Mouse (Mus musculus): ENCODE data around the gene Thap7. TPM values are rescaled to one million over a fixed set of nuclear protein-coding genes. Genes with fewer than 3 reads are reported as not detected.
"Not testable (repeated sequence)": the region's sequence is repeated elsewhere in the genome, so short reads cannot be mapped to it uniquely, and the experiment has no call there.

Gene Thap7
- polyA plus RNA-seq, 1 experiment from 2014 or later = 63.2 TPM

DNA sequence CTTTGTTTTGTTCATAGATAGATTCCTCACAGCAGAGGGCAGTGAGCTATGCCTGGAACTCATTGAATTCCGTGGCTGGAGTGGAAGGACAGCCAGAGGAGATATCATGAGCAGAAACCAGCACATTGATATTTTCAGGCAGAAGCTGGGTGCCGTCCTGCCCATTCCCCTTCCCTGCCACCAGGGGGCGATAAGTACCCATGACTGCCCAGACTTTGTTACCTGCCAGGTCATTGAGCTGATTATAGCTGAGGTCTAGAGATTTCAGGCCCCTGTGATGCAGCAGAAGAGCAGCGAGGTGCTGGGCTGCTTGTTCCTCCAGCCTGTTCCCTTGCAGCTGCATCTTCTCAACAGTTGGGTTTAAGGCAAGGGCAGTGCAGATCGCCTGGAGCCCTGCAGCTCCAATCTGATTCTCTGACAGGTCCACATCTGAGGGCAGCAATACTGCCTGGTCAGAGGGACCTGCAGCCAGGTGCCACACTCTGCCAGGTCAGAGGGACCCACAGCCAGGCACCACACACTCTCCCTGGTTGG is 27.1 kb upstream of the Thap7 start:
- H3K27me3 ChIP-seq = peaks cover 9% of the 10 kb centered on the region; the same call in 1 of the 2 replicates
- H3K4me1 ChIP-seq = peaks cover 42% of the 10 kb centered on the region
- no peak overlapping the region for H3K9ac ChIP-seq
- no peaks in the 10 kb centered on the region for H3K9me3 ChIP-seq
- no peak for ATAC-seq (ENCODE audit: insufficient number of reproducible peaks, low FRiP score, low TSS enrichment, low read depth)
- WGBS = 2% methylated on average over 5 of the region's 5 CpGs
- no peak overlapping the region for H3K4me2 ChIP-seq
- no peak overlapping the region for H3K4me3 ChIP-seq
- H3K27ac ChIP-seq = no peak overlapping the region
- H3K36me3 ChIP-seq = no peaks in the 10 kb centered on the region

GRCm38 (mm10) chr16:17556907-17557306 is 26.0 kb upstream of the Thap7 start:
- Histone ChIP-seq H3K27me3 (peaks cover 8% of the 10 kb centered on the region; the same call in 1 of the 2 replicates), H3K4me2 (no peak overlapping the region), H3K36me3 (no peaks in the 10 kb centered on the region), H3K4me1 (peaks cover 36% of the 10 kb centered on the region), H3K4me3 (no peak overlapping the region), H3K9ac (no peak overlapping the region), H3K9me3 (no peaks in the 10 kb centered on the region), H3K27ac (no peak overlapping the region)
- ATAC-seq (ENCODE audit: insufficient number of reproducible peaks, low FRiP score, low TSS enrichment, low read depth) = no peak
- 49% methylated on average over 4 of the region's 4 CpGs for WGBS

GRCm38 (mm10) chr16:17556180-17556579 is 25.2 kb upstream of the Thap7 start:
- Histone ChIP-seq H3K4me2 (no peak overlapping the region), H3K4me3 (no peak overlapping the region), H3K4me1 (peaks cover 29% of the 10 kb centered on the region), H3K27me3 (peaks cover 5% of the 10 kb centered on the region; the same call in 1 of the 2 replicates), H3K9ac (no peak overlapping the region), H3K36me3 (no peaks in the 10 kb centered on the region), H3K9me3 (no peaks in the 10 kb centered on the region), H3K27ac (no peak overlapping the region)
- no peak for ATAC-seq (ENCODE audit: insufficient number of reproducible peaks, low FRiP score, low TSS enrichment, low read depth)
- WGBS = 91% methylated on average over 4 of the region's 4 CpGs

GRCm38 (mm10) chr16:17554702-17555101 is 23.8 kb upstream of the Thap7 start:
- H3K4me3 ChIP-seq; H3K36me3 ChIP-seq; H3K9me3 ChIP-seq; H3K27me3 ChIP-seq; H3K9ac ChIP-seq; ATAC-seq (ENCODE audit: insufficient number of reproducible peaks, low FRiP score, low TSS enrichment, low read depth): not testable (repeated sequence)
- peak overlapping the region; percentile 39 for H3K27ac ChIP-seq
- 31% methylated on average over 4 of the region's 4 CpGs for WGBS
- H3K4me1 ChIP-seq = peaks cover 24% of the 10 kb centered on the region
- H3K4me2 ChIP-seq = peak overlapping the region; percentile 38; the same call in 1 of the 2 replicates

DNA sequence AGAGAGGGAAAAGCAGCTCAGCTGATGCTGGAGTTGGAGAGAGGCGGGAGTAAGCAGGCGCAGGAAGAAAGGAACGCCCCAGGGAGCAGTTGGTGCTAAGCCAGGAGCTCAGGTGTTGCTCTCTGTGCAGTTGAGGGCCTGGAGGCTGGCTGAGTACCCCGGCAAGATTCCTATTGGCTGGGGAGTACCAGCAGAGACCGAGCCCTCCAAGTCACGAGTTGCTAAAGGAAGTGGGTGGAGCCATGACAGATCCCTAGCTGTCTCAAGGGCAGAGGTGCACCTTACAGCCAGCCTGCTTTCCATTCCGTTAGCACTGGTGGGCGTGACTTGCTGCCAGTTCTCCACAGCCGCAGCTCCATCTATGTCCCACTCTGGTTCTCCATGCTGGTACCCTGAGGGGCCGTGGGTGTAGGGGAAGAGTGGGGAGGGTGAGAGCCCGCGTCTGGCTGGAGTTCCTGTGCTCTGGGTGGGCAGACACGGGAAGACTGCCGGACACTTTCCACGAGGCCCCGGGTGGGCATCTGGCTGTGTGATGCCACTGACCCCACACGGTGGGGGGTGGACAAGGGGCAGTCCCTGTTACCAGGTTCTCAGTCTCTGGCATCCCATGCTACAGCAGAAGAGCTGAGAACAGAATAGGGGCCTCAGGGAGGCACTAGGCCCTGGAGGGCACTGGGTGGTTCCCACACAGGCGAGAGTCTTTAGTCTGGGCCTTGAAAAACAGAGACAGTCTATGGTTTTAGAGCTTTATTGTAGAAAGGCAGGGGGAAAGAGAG is 23.2 kb upstream of the Thap7 start:
- H3K27me3 ChIP-seq = no peaks in the 10 kb centered on the region
- no peaks in the 10 kb centered on the region for H3K9me3 ChIP-seq
- H3K27ac ChIP-seq = peak overlapping the region; percentile 39; the same call in 1 of the 2 replicates
- peak; percentile 73 for ATAC-seq (ENCODE audit: insufficient number of reproducible peaks, low FRiP score, low TSS enrichment, low read depth)
- H3K4me2 ChIP-seq = peak overlapping the region; percentile 38
- H3K9ac ChIP-seq = no peak overlapping the region
- peak overlapping the region; percentile 20 for H3K4me3 ChIP-seq
- H3K36me3 ChIP-seq = no peaks in the 10 kb centered on the region
- 12% methylated on average over 18 of the region's 18 CpGs for WGBS
- peaks cover 21% of the 10 kb centered on the region for H3K4me1 ChIP-seq

DNA sequence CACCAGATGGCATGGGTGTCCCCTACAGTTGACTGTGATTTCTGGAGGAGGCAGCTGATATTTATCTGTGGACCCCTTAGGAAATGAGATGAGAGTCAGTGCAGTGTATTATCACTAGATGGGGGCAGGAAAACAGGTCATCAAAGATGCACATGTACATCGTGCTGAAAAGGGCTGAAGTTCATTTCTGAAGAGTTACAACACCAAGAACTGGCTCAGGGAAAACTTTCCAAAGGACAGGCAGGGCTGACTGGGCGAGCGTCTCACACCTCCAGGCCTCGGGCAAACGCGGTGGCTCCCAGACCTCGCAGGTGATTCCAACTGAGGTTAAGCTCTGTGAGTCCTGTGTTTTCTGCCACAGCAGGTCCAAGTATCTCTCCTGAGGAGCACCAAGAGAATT is 21.9 kb upstream of the Thap7 start:
- H3K36me3 ChIP-seq = no peaks in the 10 kb centered on the region
- H3K27me3 ChIP-seq = no peaks in the 10 kb centered on the region
- H3K4me2 ChIP-seq = no peak overlapping the region
- 75% methylated on average over 7 of the region's 7 CpGs for WGBS
- no peak overlapping the region for H3K4me3 ChIP-seq
- no peaks in the 10 kb centered on the region for H3K9me3 ChIP-seq
- no peak overlapping the region for H3K27ac ChIP-seq
- H3K9ac ChIP-seq = no peak overlapping the region
- H3K4me1 ChIP-seq = peaks cover 11% of the 10 kb centered on the region
- no peak for ATAC-seq (ENCODE audit: insufficient number of reproducible peaks, low FRiP score, low TSS enrichment, low read depth)

DNA sequence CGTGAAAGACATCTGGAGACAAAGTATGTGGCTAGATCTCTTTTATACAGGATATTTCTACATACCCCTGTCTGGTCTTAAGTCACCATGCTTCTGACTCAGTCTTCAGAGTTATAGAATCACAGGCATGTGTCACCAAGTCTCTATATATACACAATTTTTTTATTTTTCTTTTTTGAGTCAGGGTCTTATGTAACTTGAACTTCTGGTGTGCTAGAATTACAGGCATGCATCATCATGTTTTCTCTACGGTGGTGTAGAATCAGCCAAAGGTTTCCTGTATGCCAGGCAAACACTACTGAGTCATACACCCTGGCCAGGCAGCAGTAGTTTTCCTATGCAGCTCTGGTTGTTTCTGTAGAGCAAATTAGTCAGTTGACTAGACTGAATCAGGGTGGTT is 11.7 kb upstream of the Thap7 start:
- Histone ChIP-seq H3K4me3 (no peak overlapping the region), H3K4me1 (no peaks in the 10 kb centered on the region), H3K27me3 (peaks cover 5% of the 10 kb centered on the region; the same call in 1 of the 2 replicates), H3K9ac (no peak overlapping the region), H3K36me3 (no peaks in the 10 kb centered on the region), H3K9me3 (no peaks in the 10 kb centered on the region), H3K4me2 (no peak overlapping the region), H3K27ac (no peak overlapping the region)
- 59% methylated on average over 2 of the region's 2 CpGs for WGBS
- no peak for ATAC-seq (ENCODE audit: insufficient number of reproducible peaks, low FRiP score, low TSS enrichment, low read depth)

- H3K36me3 ChIP-seq = no peaks in the 10 kb centered on the region
- peaks cover 4% of the 10 kb centered on the region for H3K4me1 ChIP-seq
- no peaks in the 10 kb centered on the region for H3K9me3 ChIP-seq
- no peak overlapping the region for H3K4me3 ChIP-seq
- H3K9ac ChIP-seq = no peak overlapping the region
- no peak overlapping the region for H3K27ac ChIP-seq
- H3K4me2 ChIP-seq = no peak overlapping the region
- WGBS = 92% methylated on average over 3 of the region's 3 CpGs
- no peak for ATAC-seq (ENCODE audit: insufficient number of reproducible peaks, low FRiP score, low TSS enrichment, low read depth)
- peaks cover 5% of the 10 kb centered on the region; the same call in 1 of the 2 replicates for H3K27me3 ChIP-seq
Measured at GRCm38 (mm10) chr16:17536584-17536983, 5.6 kb upstream of the Thap7 start.

- Histone ChIP-seq H3K27me3 (no peaks in the 10 kb centered on the region), H3K9ac (no peak overlapping the region), H3K36me3 (peaks cover 15% of the 10 kb centered on the region), H3K27ac (no peak overlapping the region), H3K4me2 (no peak overlapping the region), H3K4me3 (no peak overlapping the region), H3K4me1 (peaks cover 18% of the 10 kb centered on the region), H3K9me3 (no peaks in the 10 kb centered on the region)
- WGBS = 72% methylated on average over 14 of the region's 14 CpGs
- no peak for ATAC-seq (ENCODE audit: insufficient number of reproducible peaks, low FRiP score, low TSS enrichment, low read depth)
Measured at GRCm38 (mm10) chr16:17532676-17533329, 1.9 kb upstream of the Thap7 start.

- WGBS = 55% methylated on average over 4 of the region's 4 CpGs
- H3K27ac ChIP-seq = no peak overlapping the region
- no peak overlapping the region for H3K9ac ChIP-seq
- H3K4me3 ChIP-seq = no peak overlapping the region
- peaks cover 18% of the 10 kb centered on the region for H3K4me1 ChIP-seq
- ATAC-seq (ENCODE audit: insufficient number of reproducible peaks, low FRiP score, low TSS enrichment, low read depth) = no peak
- no peaks in the 10 kb centered on the region for H3K27me3 ChIP-seq
- peaks cover 20% of the 10 kb centered on the region for H3K36me3 ChIP-seq
- no peak overlapping the region for H3K4me2 ChIP-seq
- no peaks in the 10 kb centered on the region for H3K9me3 ChIP-seq
Measured at GRCm38 (mm10) chr16:17532271-17532670, 1.3 kb upstream of the Thap7 start.

DNA sequence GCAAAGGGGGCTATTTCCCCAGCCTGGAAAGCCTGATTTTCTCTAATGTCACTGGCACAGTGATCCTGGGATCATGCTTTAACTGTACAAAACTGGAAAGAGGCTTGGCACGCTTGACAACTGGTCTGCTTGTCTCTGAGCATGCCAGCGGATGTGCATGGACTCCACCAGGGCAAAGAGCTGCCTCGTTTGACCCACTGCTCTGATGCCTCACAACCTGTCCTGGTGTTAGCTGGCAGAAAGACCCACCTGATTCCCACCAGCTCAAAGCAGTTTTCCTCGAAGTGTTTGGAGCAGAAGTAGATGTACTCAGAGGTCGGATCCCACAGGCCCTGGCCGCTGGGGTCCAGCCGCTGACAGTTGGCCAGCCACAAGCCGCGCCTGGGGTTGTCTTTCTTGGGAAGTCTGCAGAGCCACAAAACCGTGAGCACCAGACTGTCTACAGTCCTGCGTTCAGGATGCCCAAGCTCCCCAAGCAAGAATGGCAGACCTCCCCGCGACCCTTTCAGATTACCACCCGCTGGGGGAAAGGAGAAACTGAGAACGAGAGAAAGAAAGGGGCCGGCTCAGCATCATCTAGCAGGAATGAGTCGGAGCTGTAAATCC is 852 bp downstream of the Thap7 start:
- H3K9ac ChIP-seq = peak overlapping the region; percentile 77
- no peak for ATAC-seq (ENCODE audit: insufficient number of reproducible peaks, low FRiP score, low TSS enrichment, low read depth)
- H3K4me3 ChIP-seq = peak overlapping the region; percentile 72
- no peaks in the 10 kb centered on the region for H3K9me3 ChIP-seq
- peaks cover 42% of the 10 kb centered on the region for H3K36me3 ChIP-seq
- no peaks in the 10 kb centered on the region for H3K27me3 ChIP-seq
- H3K27ac ChIP-seq = peak overlapping the region; percentile 98
- 11% methylated on average over 17 of the region's 17 CpGs for WGBS
- peak overlapping the region; percentile 74 for H3K4me2 ChIP-seq
- peaks cover 18% of the 10 kb centered on the region for H3K4me1 ChIP-seq

DNA sequence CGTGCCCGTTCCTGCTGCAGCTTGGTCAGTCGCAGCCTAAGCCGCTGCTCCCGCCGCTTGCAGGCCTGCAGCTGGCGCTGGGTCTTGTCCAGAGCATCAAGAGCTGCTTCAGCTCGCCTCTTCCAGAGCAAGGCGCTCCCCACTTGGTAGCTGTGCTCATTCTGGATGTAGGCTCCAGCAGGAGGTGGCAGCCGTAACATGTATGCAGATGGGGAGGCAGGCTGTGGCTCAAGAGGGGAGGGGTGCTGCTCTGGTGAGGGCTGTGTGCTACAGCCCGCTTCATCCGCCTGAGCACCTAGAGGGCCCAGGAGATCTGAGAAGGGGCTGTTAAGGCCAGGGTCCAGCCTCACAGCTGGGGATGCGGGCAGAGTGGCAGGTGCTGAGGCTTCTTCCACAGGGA is 2.7 kb downstream of the Thap7 start:
- ATAC-seq (ENCODE audit: insufficient number of reproducible peaks, low FRiP score, low TSS enrichment, low read depth) = no peak

More for the DNA sequence above, 2.7 kb downstream of the Thap7 start:
- Histone ChIP-seq H3K9ac (0 out of 2 replicates have a peak overlapping the region, but pooled peaks have one; percentile 17), H3K4me3 (no peak overlapping the region), H3K27me3 (no peaks in the 10 kb centered on the region), H3K4me2 (no peak overlapping the region), H3K27ac (no peak overlapping the region), H3K9me3 (no peaks in the 10 kb centered on the region), H3K4me1 (peaks cover 18% of the 10 kb centered on the region), H3K36me3 (peaks cover 57% of the 10 kb centered on the region)
- WGBS = 91% methylated on average over 13 of the region's 13 CpGs
